Mouse (Mus musculus) heart, embryonic 11.5 days (tissue): ENCODE measurements around the gene Ddo. TPM values are rescaled to one million over a fixed set of nuclear protein-coding genes. Genes with fewer than 3 reads are reported as not detected.
A peak's percentile ranks its signal among the peaks of the same experiment; 100 is the strongest.

ENCODE experiments used
- ATAC-seq: fragments of 200-750 bp; cut with Nextera tagmentation; replicated peaks from 2 replicates; pipeline ENCODE4 v1.8.0; 2017; ENCODE audit warnings: moderate library complexity; ENCODE audit not compliant: insufficient number of reproducible peaks, low FRiP score, low TSS enrichment
- H3K27ac ChIP-seq: fragments of 300-500 bp; sonication (generic); 2 replicates; pipeline ENCODE4 v1.5.1; 2014; ENCODE audit warnings: mild to moderate bottlenecking, low read depth, low read length
- H3K27me3 ChIP-seq: fragments of 300-500 bp; sonication (generic); 2 replicates; pipeline ENCODE4 v1.6.1; 2014; ENCODE audit warnings: mild to moderate bottlenecking, low read length, mixed read lengths; ENCODE audit not compliant: control insufficient read depth, insufficient read depth
- H3K36me3 ChIP-seq: fragments of 300-500 bp; sonication (generic); 2 replicates; pipeline ENCODE4 v1.6.1; 2014; ENCODE audit warnings: mild to moderate bottlenecking, low read length, moderate library complexity, mixed read lengths; ENCODE audit not compliant: control insufficient read depth, insufficient read depth
- H3K4me1 ChIP-seq: fragments of 300-500 bp; sonication (generic); 2 replicates; pipeline ENCODE4 v1.6.1; 2014; ENCODE audit warnings: low read length; ENCODE audit not compliant: control insufficient read depth, insufficient read depth
- H3K4me2 ChIP-seq: fragments of 300-500 bp; sonication (generic); 2 replicates; pipeline ENCODE4 v1.6.1; 2014; ENCODE audit warnings: mild to moderate bottlenecking, moderate library complexity
- H3K4me3 ChIP-seq: fragments of 300-500 bp; sonication (generic); 2 replicates; pipeline ENCODE4 v1.5.1; 2014; ENCODE audit warnings: low read depth, low read length
- H3K9ac ChIP-seq: fragments of 300-500 bp; sonication (generic); 2 replicates; pipeline ENCODE4 v1.6.1; 2014; ENCODE audit warnings: mild to moderate bottlenecking, low read depth, low read length, moderate library complexity
- H3K9me3 ChIP-seq: fragments of 300-500 bp; sonication (generic); replicated peaks from 2 replicates; pipeline ENCODE4 v1.6.1; 2016; ENCODE audit warnings: low read length; ENCODE audit not compliant: control insufficient read depth
- WGBS: fragments of 180-500 bp; shearing (Covaris S2); extraction: QIAGEN DNeasy Blood & Tissue Kit; methylation state at CpG from one replicate; pipeline ENCODE4 v1.1.7; 2014; ENCODE audit not compliant: insufficient replicate concordance; 5-methylcytosine and 5-hydroxymethylcytosine counted together
- polyA plus RNA-seq: library from polyadenylated mRNA; unstranded; fragments of >200 nt; fragmentation: Nextera tagmentation; extraction: Ambion mirVana; gene quantifications from 2 replicates; pipeline ENCODE4 v1.2.1, GENCODE M21; 2014

The Ddo gene
- polyA plus RNA-seq, 1 experiment from 2014 or later: 5.3 TPM

GRCm38 (mm10) chr10:40672587-40673296 lies 42.9 kb downstream of the Ddo start:
- peaks cover 4% of the 10 kb centered on the region; the same call in 1 of the 2 replicates for H3K4me1 ChIP-seq
- no peak for ATAC-seq
- no peak overlapping the region for H3K9ac ChIP-seq
- no peaks in the 10 kb centered on the region for H3K27me3 ChIP-seq
- H3K4me3 ChIP-seq: no peak overlapping the region
- no peaks in the 10 kb centered on the region for H3K36me3 ChIP-seq
- no peak overlapping the region for H3K4me2 ChIP-seq
- H3K27ac ChIP-seq: no peak overlapping the region
- no peaks in the 10 kb centered on the region for H3K9me3 ChIP-seq
- 49% methylated on average over 8 of the region's 8 CpGs for WGBS

GRCm38 (mm10) chr10:40673297-40673665 lies 43.5 kb downstream of the Ddo start:
- H3K9ac ChIP-seq: no peak overlapping the region
- no peak overlapping the region for H3K4me3 ChIP-seq
- no peak for ATAC-seq
- no peaks in the 10 kb centered on the region for H3K27me3 ChIP-seq
- H3K36me3 ChIP-seq: no peaks in the 10 kb centered on the region
- H3K27ac ChIP-seq: no peak overlapping the region
- H3K4me1 ChIP-seq: peaks cover 4% of the 10 kb centered on the region; the same call in 1 of the 2 replicates
- no peaks in the 10 kb centered on the region for H3K9me3 ChIP-seq
- H3K4me2 ChIP-seq: no peak overlapping the region
- WGBS: 52% methylated on average over 7 of the region's 7 CpGs

GRCm38 (mm10) chr10:40674151-40674550 lies 44.3 kb downstream of the Ddo start:
- Histone ChIP-seq H3K9me3 (no peaks in the 10 kb centered on the region), H3K4me2 (peak overlapping the region; percentile 60), H3K27ac (no peak overlapping the region), H3K4me3 (peak overlapping the region; percentile 37), H3K27me3 (no peaks in the 10 kb centered on the region), H3K36me3 (no peaks in the 10 kb centered on the region), H3K9ac (peak overlapping the region; percentile 29), H3K4me1 (peaks cover 4% of the 10 kb centered on the region; the same call in 1 of the 2 replicates)
- 9% methylated on average over 13 of the region's 13 CpGs for WGBS
- no peak for ATAC-seq

GRCm38 (mm10) chr10:40675921-40676320 lies 46.1 kb downstream of the Ddo start:
- Histone ChIP-seq H3K27ac (no peak overlapping the region), H3K9ac (no peak overlapping the region), H3K9me3 (no peaks in the 10 kb centered on the region), H3K4me3 (no peak overlapping the region), H3K4me2 (no peak overlapping the region), H3K36me3 (no peaks in the 10 kb centered on the region), H3K4me1 (peaks cover 4% of the 10 kb centered on the region; the same call in 1 of the 2 replicates), H3K27me3 (no peaks in the 10 kb centered on the region)
- 77% methylated on average over 7 of the region's 7 CpGs for WGBS
- ATAC-seq: no peak

GRCm38 (mm10) chr10:40678477-40678876 lies 48.7 kb downstream of the Ddo start:
- no peaks in the 10 kb centered on the region for H3K27me3 ChIP-seq
- H3K27ac ChIP-seq: no peak overlapping the region
- no peak overlapping the region for H3K4me3 ChIP-seq
- no peaks in the 10 kb centered on the region for H3K36me3 ChIP-seq
- no peak overlapping the region for H3K9ac ChIP-seq
- ATAC-seq: no peak
- H3K9me3 ChIP-seq: no peaks in the 10 kb centered on the region
- 70% methylated on average over 3 of the region's 3 CpGs for WGBS
- peaks cover 4% of the 10 kb centered on the region; the same call in 1 of the 2 replicates for H3K4me1 ChIP-seq
- H3K4me2 ChIP-seq: no peak overlapping the region

GRCm38 (mm10) chr10:40682470-40682869 lies 52.7 kb downstream of the Ddo start:
- H3K27ac ChIP-seq: no peak overlapping the region

GRCm38 (mm10) chr10:40683092-40683867 lies 53.5 kb downstream of the Ddo start, which contains the start of gene Mettl24:
TSS of gene Mettl24 (plus strand) at chr10:40683282.
- ATAC-seq: peak; percentile 85
- H3K9ac ChIP-seq: peak within 1 kb of the TSS; percentile 89
- peak within 1 kb of the TSS; percentile 94 for H3K4me2 ChIP-seq
- H3K4me3 ChIP-seq: peak within 1 kb of the TSS; percentile 62
- no peaks in the 10 kb centered on the region for H3K36me3 ChIP-seq
- peak within 1 kb of the TSS; percentile 25; the same call in 1 of the 2 replicates for H3K27ac ChIP-seq
- H3K27me3 ChIP-seq: no peaks in the 10 kb centered on the region
- under 1% methylated on average over 47 of the region's 50 CpGs for WGBS
- no peaks in the 10 kb centered on the region for H3K9me3 ChIP-seq
- H3K4me1 ChIP-seq: peaks cover 3% of the 10 kb centered on the region; the same call in 1 of the 2 replicates

More at GRCm38 (mm10) chr10:40682470-40682869, 52.7 kb downstream of the Ddo start:
- H3K27me3 ChIP-seq: no peaks in the 10 kb centered on the region
- peak overlapping the region; percentile 62; the same call in 1 of the 2 replicates for H3K4me3 ChIP-seq
- no peaks in the 10 kb centered on the region for H3K9me3 ChIP-seq
- no peaks in the 10 kb centered on the region for H3K36me3 ChIP-seq
- H3K9ac ChIP-seq: no peak overlapping the region; the same call in 1 of the 2 replicates
- H3K4me2 ChIP-seq: peak overlapping the region; percentile 94
- WGBS: 39% methylated on average over 8 of the region's 8 CpGs
- H3K4me1 ChIP-seq: peaks cover 3% of the 10 kb centered on the region; the same call in 1 of the 2 replicates
- no peak for ATAC-seq

GRCm38 (mm10) chr10:40683868-40684253 lies 54.0 kb downstream of the Ddo start:
- no peak overlapping the region for H3K27ac ChIP-seq
- no peak for ATAC-seq
- H3K27me3 ChIP-seq: no peaks in the 10 kb centered on the region
- H3K9me3 ChIP-seq: no peaks in the 10 kb centered on the region
- H3K9ac ChIP-seq: no peak overlapping the region
- WGBS: 58% methylated on average over 9 of the region's 9 CpGs
- peaks cover 3% of the 10 kb centered on the region; the same call in 1 of the 2 replicates for H3K4me1 ChIP-seq
- H3K4me2 ChIP-seq: peak overlapping the region; percentile 94
- H3K36me3 ChIP-seq: no peaks in the 10 kb centered on the region
- peak overlapping the region; percentile 62; the same call in 1 of the 2 replicates for H3K4me3 ChIP-seq
